Mouse (Mus musculus): ENCODE data around the gene Endou.

- TF ChIP-seq POLR2A (IDR thresholded peaks at IDR 0.05; ENCODE audit: low read depth, low read length) (no peak), CTCF (conservative IDR thresholded peaks at IDR 0.05; ENCODE audit: insufficient read depth, insufficient read length, low read depth, low read length) (no peak)
These were observed 4.8 kb downstream of the Endou start for GRCm38 (mm10) chr15:97726310-97726709.

Measured in kidney, adult 2 months (tissue).